Mouse (Mus musculus) midbrain, embryonic 10.5 days (tissue): ENCODE results near the gene Trmt10a. TPM values are rescaled to one million over a fixed set of nuclear protein-coding genes. Genes with fewer than 3 reads are reported as not detected.

Source experiments
- DNase-seq: peaks from one replicate; pipeline ENCODE4 v3.0.0-alpha.2; 2017; ENCODE audit warnings: low spot score
- H3K27ac ChIP-seq: fragments of 300-500 bp; sonication (generic); replicated peaks from 2 replicates; pipeline ENCODE4 v1.5.1; 2016; ENCODE audit warnings: mild to moderate bottlenecking
- H3K27me3 ChIP-seq: fragments of 300-500 bp; sonication (generic); 2 replicates; pipeline ENCODE4 v1.6.1; 2016; ENCODE audit warnings: low read depth, mild to moderate bottlenecking; ENCODE audit not compliant: poor library complexity, severe bottlenecking
- H3K36me3 ChIP-seq: fragments of 300-500 bp; sonication (generic); 2 replicates; pipeline ENCODE4 v1.6.1; 2016; ENCODE audit warnings: mild to moderate bottlenecking, moderate library complexity
- H3K4me1 ChIP-seq: fragments of 300-500 bp; sonication (generic); 2 replicates; pipeline ENCODE4 v1.6.1; 2016
- H3K4me3 ChIP-seq: fragments of 300-500 bp; sonication (generic); 2 replicates; pipeline ENCODE4 v1.5.1; 2016; ENCODE audit warnings: mild to moderate bottlenecking, moderate library complexity
- H3K9me3 ChIP-seq: fragments of 300-500 bp; sonication (generic); replicated peaks from 2 replicates; pipeline ENCODE4 v1.6.1; 2016; ENCODE audit warnings: mild to moderate bottlenecking
- WGBS: fragments of 180-500 bp; shearing (Covaris S2); methylation state at CpG from one replicate; pipeline ENCODE4 v1.1.7; 2016; 5-methylcytosine and 5-hydroxymethylcytosine counted together
- polyA plus RNA-seq: library from polyadenylated mRNA; unstranded; fragments of >200 nt; fragmentation: Nextera tagmentation; extraction: Ambion mirVana; gene quantifications from 2 replicates; pipeline ENCODE4 v1.2.1, GENCODE M21; 2016

Trmt10a gene
- polyA plus RNA-seq, 1 experiment from 2014 or later, result 19.5 TPM

DNA sequence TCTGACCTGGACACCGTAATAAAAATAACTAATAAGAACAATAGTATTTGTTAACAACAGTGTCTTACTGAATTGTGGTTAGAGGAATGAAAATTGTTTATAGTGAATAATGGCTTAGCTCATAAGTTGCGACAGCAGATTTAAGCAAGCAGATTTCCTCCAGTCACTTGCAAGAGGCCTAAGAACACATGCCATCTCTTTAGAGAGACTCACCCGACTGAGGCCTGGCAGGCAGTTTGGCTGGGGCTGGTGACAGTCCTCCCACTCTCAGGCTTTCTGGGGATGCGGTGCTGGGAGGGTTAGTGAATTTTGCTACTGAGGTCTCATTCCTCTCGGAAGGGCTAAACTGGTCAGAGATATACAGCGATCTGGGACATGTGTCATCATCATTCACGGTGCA, 40.1 kb downstream of the Trmt10a start:
- WGBS, result 92% methylated on average over 7 of the region's 7 CpGs
- Histone ChIP-seq H3K36me3 (no peaks in the 10 kb centered on the region), H3K27me3 (no peaks in the 10 kb centered on the region), H3K4me3 (no peak overlapping the region), H3K4me1 (peaks cover 10% of the 10 kb centered on the region), H3K27ac (no peak overlapping the region), H3K9me3 (no peaks in the 10 kb centered on the region)
- DNase-seq, result no peak

DNA sequence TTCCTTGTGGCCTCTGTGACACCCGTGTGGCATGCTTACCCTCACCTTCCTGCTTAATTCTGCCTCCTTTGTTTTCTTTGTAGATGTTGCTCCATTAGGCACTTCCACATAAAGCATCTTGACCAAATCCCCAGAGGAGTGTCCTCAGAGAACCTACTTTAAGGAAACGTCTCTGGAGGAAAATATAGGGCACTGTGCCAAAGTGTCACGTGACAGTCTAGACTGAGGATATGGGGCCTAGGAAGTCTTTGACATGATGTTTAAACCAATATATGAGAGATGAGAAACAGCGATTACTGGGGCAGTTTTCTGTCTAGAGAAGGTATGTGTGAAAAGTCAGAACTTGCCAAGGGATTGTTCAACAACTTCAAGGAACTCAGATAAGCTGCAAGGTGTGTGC, 42.0 kb downstream of the Trmt10a start:
- no peak overlapping the region for H3K4me3 ChIP-seq
- DNase-seq, result no peak
- WGBS, result 85% methylated on average over 4 of the region's 4 CpGs

DNA sequence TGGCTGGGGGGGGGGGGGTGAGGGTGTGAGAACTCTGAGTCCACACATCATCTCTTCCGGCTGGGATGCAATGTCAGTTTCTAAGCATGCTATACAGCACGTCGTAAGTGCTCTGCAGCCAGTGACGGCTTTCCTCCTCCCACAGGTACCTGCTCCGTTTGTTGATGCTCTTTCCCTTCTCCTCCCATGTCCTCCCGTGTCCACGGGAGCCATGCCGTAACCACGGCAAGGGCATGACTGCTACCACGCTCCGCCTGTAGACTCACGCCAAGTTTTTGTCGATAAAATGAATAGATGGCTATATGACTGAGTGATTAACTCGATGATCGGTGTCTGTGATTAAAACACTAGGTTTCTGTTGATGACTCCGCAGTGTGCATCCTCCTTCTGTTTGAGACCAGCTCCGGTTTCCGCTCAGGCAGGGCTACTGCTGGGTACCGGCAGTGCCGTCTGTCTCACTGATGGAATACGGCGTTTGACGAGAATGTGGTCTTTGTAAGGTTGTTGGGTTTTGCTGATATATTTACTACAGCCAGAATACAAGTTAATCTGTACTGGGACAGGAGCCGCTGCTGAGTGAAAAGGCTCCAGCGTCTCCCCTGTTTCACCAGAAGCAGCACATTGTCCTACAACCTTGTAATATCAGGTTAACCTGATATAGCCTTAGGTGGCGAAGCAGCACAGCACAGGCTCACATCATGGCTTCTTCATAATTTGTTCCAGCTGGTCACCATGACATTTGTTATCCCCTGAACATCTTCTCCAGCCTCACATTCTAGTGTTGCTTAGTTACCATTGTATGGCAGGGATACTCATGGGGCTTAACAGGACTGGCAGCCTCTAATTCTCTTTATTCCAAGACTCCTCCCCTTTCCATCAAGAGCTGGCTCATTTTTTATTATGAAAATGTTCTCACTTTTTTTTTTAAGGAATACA, 43.0 kb downstream of the Trmt10a start:
- Histone ChIP-seq H3K4me3 (no peak overlapping the region), H3K27ac (no peak overlapping the region), H3K9me3 (no peaks in the 10 kb centered on the region), H3K27me3 (no peaks in the 10 kb centered on the region), H3K4me1 (peaks cover 10% of the 10 kb centered on the region), H3K36me3 (no peaks in the 10 kb centered on the region)
- 94% methylated on average over 26 of the region's 26 CpGs for WGBS
- no peak for DNase-seq

More for the DNA sequence above, 42.0 kb downstream of the Trmt10a start:
- Histone ChIP-seq H3K27ac (no peak overlapping the region), H3K9me3 (no peaks in the 10 kb centered on the region), H3K4me1 (peaks cover 10% of the 10 kb centered on the region), H3K27me3 (no peaks in the 10 kb centered on the region), H3K36me3 (no peaks in the 10 kb centered on the region)

DNA sequence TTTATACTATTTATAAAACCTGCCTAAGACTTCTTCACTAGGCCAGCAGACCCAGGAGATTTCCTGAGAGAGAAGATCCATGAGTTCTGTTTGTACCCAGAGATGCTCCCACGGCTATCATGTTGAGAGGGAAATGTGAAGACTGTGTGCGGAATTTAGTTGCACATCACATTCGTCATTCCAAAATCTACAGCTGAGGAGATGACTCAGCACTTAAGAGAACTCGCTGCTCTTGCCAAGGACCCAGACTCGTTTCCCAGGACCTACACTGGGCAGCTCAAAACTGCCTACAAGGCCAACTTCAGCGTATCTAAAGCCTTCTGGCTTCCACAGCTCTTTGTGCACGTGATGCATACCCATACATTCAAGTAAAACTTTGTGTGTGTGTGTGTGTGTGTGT, 49.0 kb downstream of the Trmt10a start:
- Histone ChIP-seq H3K4me3 (no peak overlapping the region), H3K27me3 (peaks cover 2% of the 10 kb centered on the region; the same call in 1 of the 2 replicates), H3K4me1 (no peaks in the 10 kb centered on the region), H3K27ac (no peak overlapping the region), H3K36me3 (no peaks in the 10 kb centered on the region), H3K9me3 (no peaks in the 10 kb centered on the region)
- no peak for DNase-seq
- WGBS, result 91% methylated on average over 7 of the region's 7 CpGs

DNA sequence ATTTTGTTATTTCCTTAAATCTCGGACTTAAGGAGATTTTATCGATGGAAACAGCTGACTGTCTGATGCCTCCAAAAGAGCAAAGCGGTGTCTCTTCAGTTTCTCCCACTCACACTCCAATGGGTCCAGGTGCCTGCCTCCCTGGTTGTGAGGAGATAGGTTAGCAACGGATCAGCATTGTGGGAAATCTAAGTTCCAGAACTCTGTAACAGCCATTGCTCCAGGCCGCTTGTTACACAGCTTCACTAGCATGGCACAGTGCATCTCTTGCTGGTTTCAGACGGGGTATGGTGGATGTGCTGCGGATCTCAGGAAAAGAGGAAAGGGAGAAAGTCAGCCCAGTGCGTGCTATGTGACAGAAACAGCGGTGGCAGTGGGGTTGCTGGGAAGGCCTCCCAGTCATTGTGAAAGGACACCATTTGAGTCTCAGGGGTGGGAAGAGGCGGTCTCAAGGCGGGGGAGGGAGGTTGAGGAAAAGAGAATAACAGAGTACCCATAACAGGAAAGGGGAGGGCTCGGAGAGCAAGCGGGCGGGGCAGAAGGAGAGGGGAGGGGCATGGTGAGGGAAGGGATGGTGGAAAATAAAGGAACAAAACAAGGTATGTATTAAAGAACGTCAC, 50.5 kb downstream of the Trmt10a start, which contains the start of gene 4930579F01Rik:
4930579F01Rik (minus strand) TSS at position 143 of the 620 bp plus-strand sequence.
- WGBS, result 78% methylated on average over 15 of the region's 15 CpGs
- peaks cover 5% of the 10 kb centered on the region; the same call in 1 of the 2 replicates for H3K27me3 ChIP-seq
- H3K4me3 ChIP-seq, result no peak within 1 kb of the TSS
- H3K27ac ChIP-seq, result no peak within 1 kb of the TSS
- no peaks in the 10 kb centered on the region for H3K36me3 ChIP-seq
- H3K9me3 ChIP-seq, result no peaks in the 10 kb centered on the region
- H3K4me1 ChIP-seq, result peaks cover 6% of the 10 kb centered on the region
- no peak for DNase-seq

DNA sequence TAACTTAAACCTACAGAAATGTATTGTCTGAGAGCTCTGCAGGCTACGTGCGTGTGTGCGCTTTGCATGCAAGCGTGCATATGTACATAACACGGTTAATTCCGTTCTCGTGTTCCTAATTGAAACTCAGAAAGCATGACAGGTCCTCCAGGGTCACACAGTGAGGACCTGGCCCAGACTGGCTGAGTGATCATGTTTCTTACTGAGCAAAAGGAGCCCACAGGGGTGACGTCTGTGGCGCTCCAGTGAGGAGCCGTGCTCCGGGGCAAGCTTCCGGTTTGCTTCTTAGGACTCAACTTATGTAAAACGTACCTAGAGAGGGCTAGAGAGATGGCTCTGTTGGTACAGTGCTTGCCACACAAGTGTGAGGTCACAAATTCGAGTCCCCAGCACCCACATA, 53.8 kb downstream of the Trmt10a start:
- WGBS, result 85% methylated on average over 14 of the region's 14 CpGs
- Histone ChIP-seq H3K36me3 (no peaks in the 10 kb centered on the region), H3K27me3 (peaks cover 5% of the 10 kb centered on the region; the same call in 1 of the 2 replicates), H3K9me3 (no peaks in the 10 kb centered on the region), H3K4me3 (no peak overlapping the region), H3K27ac (no peak overlapping the region), H3K4me1 (peaks cover 6% of the 10 kb centered on the region)
- DNase-seq, result no peak

DNA sequence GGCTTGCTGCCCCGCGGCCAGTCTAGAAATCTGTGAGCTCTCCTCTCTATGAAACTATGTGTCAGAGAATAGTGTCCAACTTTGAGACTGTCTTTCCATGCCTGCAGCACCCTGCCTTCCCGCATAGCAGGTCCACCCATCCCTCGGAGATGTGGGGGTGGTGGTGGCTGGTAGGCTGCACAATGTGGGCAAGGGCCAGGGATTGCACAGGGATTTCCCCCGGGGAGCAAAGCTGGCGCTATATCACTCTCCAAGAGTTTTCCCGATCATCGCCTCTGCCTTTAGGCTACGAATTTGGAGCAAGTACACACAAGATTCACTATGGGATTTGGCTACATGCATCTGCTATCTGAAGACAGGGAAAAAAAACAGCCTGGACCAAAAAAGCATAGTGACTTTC, 54.3 kb downstream of the Trmt10a start:
- DNase-seq, result no peak
- peaks cover 6% of the 10 kb centered on the region for H3K4me1 ChIP-seq
- H3K27me3 ChIP-seq, result peaks cover 5% of the 10 kb centered on the region; the same call in 1 of the 2 replicates
- no peaks in the 10 kb centered on the region for H3K9me3 ChIP-seq
- no peaks in the 10 kb centered on the region for H3K36me3 ChIP-seq
- 79% methylated on average over 9 of the region's 9 CpGs for WGBS
- H3K27ac ChIP-seq, result no peak overlapping the region
- no peak overlapping the region for H3K4me3 ChIP-seq

DNA sequence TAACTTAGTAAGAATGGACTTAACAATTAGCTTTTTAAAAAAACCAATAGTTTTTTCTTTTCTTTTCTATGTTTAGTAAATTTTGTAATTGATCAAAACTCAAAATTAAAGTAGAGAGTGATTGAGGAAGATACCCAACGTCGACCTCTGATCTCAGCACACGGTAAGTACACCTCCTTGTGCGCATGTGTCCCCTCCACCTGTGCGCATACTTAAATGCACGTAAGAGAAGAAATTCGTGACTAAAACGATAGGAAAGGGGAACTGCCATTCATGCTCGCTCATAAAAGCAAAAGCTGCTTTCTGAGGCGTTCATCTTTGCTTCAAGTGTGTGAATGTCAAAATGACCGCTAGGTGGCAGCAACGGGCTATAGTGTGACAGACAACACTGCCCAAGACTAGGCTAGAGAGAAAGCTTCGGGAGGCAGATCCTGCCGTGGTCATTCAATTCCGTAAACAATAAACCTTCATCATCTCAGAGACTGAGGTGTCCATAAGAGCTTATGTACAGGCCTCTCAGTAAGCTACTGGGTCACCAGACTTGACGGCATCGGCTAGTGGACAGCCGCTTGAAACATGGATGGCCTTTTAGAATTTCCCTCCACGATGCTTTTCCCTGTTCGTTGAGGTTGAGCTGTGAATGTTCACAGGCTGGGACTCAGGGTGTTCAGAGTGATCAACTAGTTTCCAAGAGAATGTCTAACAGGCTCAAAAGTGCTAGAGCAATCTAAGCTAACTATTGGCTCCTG, 54.9 kb downstream of the Trmt10a start:
- Histone ChIP-seq H3K27me3 (peaks cover 5% of the 10 kb centered on the region; the same call in 1 of the 2 replicates), H3K4me3 (peak overlapping the region; percentile 33), H3K4me1 (peaks cover 6% of the 10 kb centered on the region), H3K9me3 (no peaks in the 10 kb centered on the region), H3K36me3 (no peaks in the 10 kb centered on the region), H3K27ac (peak overlapping the region; percentile 73)
- peak; percentile 88 for DNase-seq
- 33% methylated on average over 20 of the region's 20 CpGs for WGBS

DNA sequence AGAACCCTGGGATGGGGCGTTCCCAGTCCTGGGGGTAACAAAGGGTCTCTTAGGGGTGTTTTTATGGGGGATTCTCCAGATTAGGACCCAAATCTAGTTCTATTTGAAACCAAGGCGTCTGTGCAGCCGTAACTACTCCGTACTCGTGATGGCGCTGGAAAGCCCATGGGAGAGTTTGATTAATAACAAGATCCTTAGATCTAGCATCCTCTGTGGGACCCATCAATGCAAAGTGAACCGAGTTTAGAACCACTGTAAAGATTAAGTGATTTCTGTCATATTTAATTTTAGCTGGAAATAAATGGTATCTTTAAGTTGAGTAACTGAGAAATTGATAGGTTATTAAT, 55.4 kb downstream of the Trmt10a start:
- Histone ChIP-seq H3K27me3 (peaks cover 5% of the 10 kb centered on the region; the same call in 1 of the 2 replicates), H3K4me3 (no peak overlapping the region), H3K36me3 (no peaks in the 10 kb centered on the region), H3K4me1 (peaks cover 6% of the 10 kb centered on the region), H3K27ac (peak overlapping the region; percentile 73), H3K9me3 (no peaks in the 10 kb centered on the region)
- WGBS, result 83% methylated on average over 7 of the region's 7 CpGs
- DNase-seq, result no peak

DNA sequence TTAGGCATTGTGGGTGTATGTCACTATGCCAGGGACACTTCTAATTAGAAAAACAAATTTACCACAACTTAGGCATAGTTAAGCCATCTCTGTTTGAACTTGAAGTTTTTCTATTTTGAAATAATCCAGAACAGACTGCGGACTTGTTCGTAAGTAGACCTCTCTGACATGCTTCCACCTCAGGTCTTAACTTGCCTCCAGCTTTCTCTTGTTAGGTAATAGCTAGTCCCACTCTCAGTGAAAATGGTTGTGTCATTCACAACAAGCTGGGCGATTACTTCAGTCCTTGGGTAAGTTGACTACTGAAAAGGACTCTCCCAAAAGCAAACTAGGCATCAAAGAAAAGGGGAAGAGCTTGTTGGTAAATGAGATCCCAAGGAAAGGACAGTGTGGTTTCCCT, 65.6 kb downstream of the Trmt10a start:
- 93% methylated on average over 3 of the region's 3 CpGs for WGBS
- DNase-seq, result no peak
- Histone ChIP-seq H3K27me3 (no peaks in the 10 kb centered on the region), H3K36me3 (no peaks in the 10 kb centered on the region), H3K27ac (no peak overlapping the region), H3K4me3 (no peak overlapping the region), H3K4me1 (no peaks in the 10 kb centered on the region), H3K9me3 (0 out of 2 replicates have a peak, but pooled peaks cover 5% of the 10 kb centered on the region)
